Mouse (Mus musculus) megakaryocyte, embryonic 14.5 days (primary cell): ENCODE data around the gene Psd.

ENCODE experiments used
- FLI1 ChIP-seq: IDR thresholded peaks from 2 replicates; pipeline ENCODE4 v1.6.1; 2012; ENCODE audit warnings: low read length, inconsistent platforms, mixed read lengths
- GATA1 ChIP-seq: IDR thresholded peaks from 3 replicates; pipeline ENCODE4 v1.6.1; 2012; ENCODE audit warnings: mixed read lengths, low read length, inconsistent platforms, borderline replicate concordance

GRCm38 (mm10) chr19:46349550-46349949 lies 22.6 kb upstream of the Psd start:
- TF ChIP-seq GATA1 (no peak), FLI1 (no peak)
